Mouse (Mus musculus) liver, postnatal 0 days (tissue): ENCODE data around the gene Sqstm1. TPM values are rescaled to one million over a fixed set of nuclear protein-coding genes. Genes with fewer than 3 reads are reported as not detected.

Source experiments
- ATAC-seq: fragments of 200-750 bp; cut with Nextera tagmentation; 2 replicates; pipeline ENCODE4 v1.8.0; 2017; ENCODE audit warnings: mild to moderate bottlenecking, moderate library complexity
- DNase-seq: peaks from one replicate; pipeline ENCODE4 v3.0.0-alpha.2; 2016
- H3K27ac ChIP-seq: fragments of 300-500 bp; sonication (generic); 2 replicates; pipeline ENCODE4 v1.5.1; 2014; ENCODE audit warnings: antibody characterized with exemption, moderate library complexity, mild to moderate bottlenecking, low read depth
- H3K27me3 ChIP-seq: fragments of 300-500 bp; sonication (generic); 2 replicates; pipeline ENCODE4 v1.6.1; 2014; ENCODE audit warnings: low read length, control low read depth, mixed read lengths; ENCODE audit not compliant: insufficient read depth
- H3K36me3 ChIP-seq: fragments of 300-500 bp; sonication (generic); replicated peaks from 2 replicates; pipeline ENCODE4 v1.6.1; 2014; ENCODE audit warnings: mild to moderate bottlenecking, control low read depth, low read length, moderate library complexity, mixed read lengths; ENCODE audit not compliant: insufficient read depth
- H3K4me1 ChIP-seq: fragments of 300-500 bp; sonication (generic); 2 replicates; pipeline ENCODE4 v1.6.1; 2014; ENCODE audit warnings: antibody characterized with exemption, mild to moderate bottlenecking, control low read depth; ENCODE audit not compliant: insufficient read depth
- H3K4me2 ChIP-seq: fragments of 300-500 bp; sonication (generic); 2 replicates; pipeline ENCODE4 v1.6.1; 2014; ENCODE audit warnings: low read depth, mild to moderate bottlenecking, low read length, moderate library complexity, mixed read lengths
- H3K4me3 ChIP-seq: fragments of 300-500 bp; sonication (generic); 2 replicates; pipeline ENCODE4 v1.5.1; 2014; ENCODE audit warnings: low read depth, low read length
- H3K9ac ChIP-seq: fragments of 300-500 bp; sonication (generic); replicated peaks from 2 replicates; pipeline ENCODE4 v1.6.1; 2014; ENCODE audit warnings: mild to moderate bottlenecking, moderate library complexity
- H3K9me3 ChIP-seq: fragments of 300-500 bp; sonication (generic); 2 replicates; pipeline ENCODE4 v1.6.1; 2016; ENCODE audit warnings: mild to moderate bottlenecking, control low read depth, low read length, mixed read lengths
- CTCF ChIP-seq: sonication (generic); IDR thresholded peaks from 2 replicates; pipeline ENCODE4 v1.5.1; 2016; ENCODE audit warnings: antibody characterized with exemption, low read depth
- EP300 ChIP-seq: IDR thresholded peaks from 2 replicates; pipeline ENCODE4 v1.6.1; 2016; ENCODE audit warnings: antibody characterized with exemption, low read depth, mild to moderate bottlenecking
- WGBS: fragments of 180-500 bp; shearing (Covaris S2); extraction: QIAGEN DNeasy Blood & Tissue Kit; methylation state at CpG from one replicate; pipeline ENCODE4 v1.1.7; 2014; ENCODE audit not compliant: insufficient replicate concordance; 5-methylcytosine and 5-hydroxymethylcytosine counted together
- polyA plus RNA-seq: library from polyadenylated mRNA; unstranded; fragments of >200 nt; fragmentation: Nextera tagmentation; extraction: Ambion mirVana; gene quantifications from 2 replicates; pipeline ENCODE4 v1.2.1, GENCODE M21; 2015

Gene Sqstm1
- polyA plus RNA-seq, 1 experiment from 2014 or later: 154 TPM

GRCm38 (mm10) chr11:50238324-50238723 is 27.7 kb upstream of the Sqstm1 start, which contains the start of gene Ltc4s:
TSS of gene Ltc4s (minus strand) at chr11:50238616.
- H3K9ac ChIP-seq: peak within 1 kb of the TSS; percentile 66; the same call in 1 of the 2 replicates
- H3K9me3 ChIP-seq: no peaks in the 10 kb centered on the region
- TF ChIP-seq CTCF: no peak
- no peak for TF ChIP-seq EP300
- 20% methylated on average over 10 of the region's 10 CpGs for WGBS
- no peaks in the 10 kb centered on the region for H3K27me3 ChIP-seq
- H3K36me3 ChIP-seq: peaks cover 21% of the 10 kb centered on the region
- no peak within 1 kb of the TSS for H3K27ac ChIP-seq
- H3K4me3 ChIP-seq: peak within 1 kb of the TSS; percentile 73
- peak; percentile 43 for DNase-seq
- H3K4me1 ChIP-seq: peaks cover 27% of the 10 kb centered on the region
- no peak for ATAC-seq
- peak within 1 kb of the TSS; percentile 100 for H3K4me2 ChIP-seq

GRCm38 (mm10) chr11:50236937-50237835 is 26.6 kb upstream of the Sqstm1 start:
- no peak overlapping the region for H3K27ac ChIP-seq
- peak overlapping the region; percentile 66 for H3K9ac ChIP-seq
- no peaks in the 10 kb centered on the region for H3K9me3 ChIP-seq
- ATAC-seq: peak; percentile 61
- peak overlapping the region; percentile 100 for H3K4me2 ChIP-seq
- TF ChIP-seq EP300 (no peak), CTCF (no peak)
- peaks cover 32% of the 10 kb centered on the region for H3K36me3 ChIP-seq
- no peaks in the 10 kb centered on the region for H3K27me3 ChIP-seq
- H3K4me1 ChIP-seq: peaks cover 27% of the 10 kb centered on the region
- WGBS: 3% methylated on average over 63 of the region's 66 CpGs
- peak overlapping the region; percentile 73 for H3K4me3 ChIP-seq
- peak; percentile 61 for DNase-seq

- DNase-seq (peak; percentile 96), ATAC-seq (peak; percentile 94)
- H3K27me3 ChIP-seq: no peaks in the 10 kb centered on the region
- under 1% methylated on average over 25 of the region's 27 CpGs for WGBS
- TF ChIP-seq CTCF (peak; percentile 67), EP300 (no peak)
- peaks cover 27% of the 10 kb centered on the region for H3K4me1 ChIP-seq
- peak overlapping the region; percentile 100 for H3K4me2 ChIP-seq
- no peak overlapping the region for H3K27ac ChIP-seq
- peak overlapping the region; percentile 66 for H3K9ac ChIP-seq
- peaks cover 39% of the 10 kb centered on the region for H3K36me3 ChIP-seq
- no peaks in the 10 kb centered on the region for H3K9me3 ChIP-seq
- H3K4me3 ChIP-seq: peak overlapping the region; percentile 73
Observed at GRCm38 (mm10) chr11:50236540-50236936, 25.9 kb upstream of the Sqstm1 start.

- DNase-seq (no peak), ATAC-seq (no peak)
- WGBS: 91% methylated on average over 25 of the region's 25 CpGs
- Histone ChIP-seq H3K9me3 (no peaks in the 10 kb centered on the region), H3K36me3 (peaks cover 51% of the 10 kb centered on the region), H3K27me3 (no peaks in the 10 kb centered on the region), H3K4me1 (peaks cover 25% of the 10 kb centered on the region), H3K9ac (no peak overlapping the region), H3K27ac (no peak overlapping the region), H3K4me3 (no peak overlapping the region), H3K4me2 (no peak overlapping the region)
- TF ChIP-seq CTCF (no peak), EP300 (no peak)
Observed at GRCm38 (mm10) chr11:50234606-50235005, 24.0 kb upstream of the Sqstm1 start.

GRCm38 (mm10) chr11:50233993-50234392 is 23.4 kb upstream of the Sqstm1 start:
- Histone ChIP-seq H3K9ac (no peak overlapping the region), H3K4me1 (peaks cover 27% of the 10 kb centered on the region), H3K4me3 (no peak overlapping the region), H3K36me3 (peaks cover 51% of the 10 kb centered on the region), H3K27ac (no peak overlapping the region), H3K4me2 (no peak overlapping the region), H3K27me3 (no peaks in the 10 kb centered on the region), H3K9me3 (no peaks in the 10 kb centered on the region)
- ATAC-seq (no peak), DNase-seq (peak; percentile 43)
- 88% methylated on average over 11 of the region's 11 CpGs for WGBS
- TF ChIP-seq EP300: no peak
- peak; percentile 55 for TF ChIP-seq CTCF

GRCm38 (mm10) chr11:50233022-50233421 is 22.4 kb upstream of the Sqstm1 start:
- Histone ChIP-seq H3K4me2 (no peak overlapping the region), H3K27ac (no peak overlapping the region), H3K9ac (no peak overlapping the region), H3K4me3 (no peak overlapping the region), H3K4me1 (peaks cover 24% of the 10 kb centered on the region), H3K9me3 (no peaks in the 10 kb centered on the region), H3K36me3 (peaks cover 51% of the 10 kb centered on the region), H3K27me3 (no peaks in the 10 kb centered on the region)
- TF ChIP-seq CTCF (no peak), EP300 (no peak)
- 87% methylated on average over 13 of the region's 13 CpGs for WGBS
- ATAC-seq (no peak), DNase-seq (no peak)
